Mouse (Mus musculus): Measurements from ENCODE around the gene Pglyrp1. TPM values are rescaled to one million over a fixed set of nuclear protein-coding genes. Genes with fewer than 3 reads are reported as not detected.
A peak's percentile ranks its signal among the peaks of the same experiment; 100 is the strongest.

The Pglyrp1 gene
- polyA plus RNA-seq, 1 experiment from 2014 or later: 20.9 TPM

DNA sequence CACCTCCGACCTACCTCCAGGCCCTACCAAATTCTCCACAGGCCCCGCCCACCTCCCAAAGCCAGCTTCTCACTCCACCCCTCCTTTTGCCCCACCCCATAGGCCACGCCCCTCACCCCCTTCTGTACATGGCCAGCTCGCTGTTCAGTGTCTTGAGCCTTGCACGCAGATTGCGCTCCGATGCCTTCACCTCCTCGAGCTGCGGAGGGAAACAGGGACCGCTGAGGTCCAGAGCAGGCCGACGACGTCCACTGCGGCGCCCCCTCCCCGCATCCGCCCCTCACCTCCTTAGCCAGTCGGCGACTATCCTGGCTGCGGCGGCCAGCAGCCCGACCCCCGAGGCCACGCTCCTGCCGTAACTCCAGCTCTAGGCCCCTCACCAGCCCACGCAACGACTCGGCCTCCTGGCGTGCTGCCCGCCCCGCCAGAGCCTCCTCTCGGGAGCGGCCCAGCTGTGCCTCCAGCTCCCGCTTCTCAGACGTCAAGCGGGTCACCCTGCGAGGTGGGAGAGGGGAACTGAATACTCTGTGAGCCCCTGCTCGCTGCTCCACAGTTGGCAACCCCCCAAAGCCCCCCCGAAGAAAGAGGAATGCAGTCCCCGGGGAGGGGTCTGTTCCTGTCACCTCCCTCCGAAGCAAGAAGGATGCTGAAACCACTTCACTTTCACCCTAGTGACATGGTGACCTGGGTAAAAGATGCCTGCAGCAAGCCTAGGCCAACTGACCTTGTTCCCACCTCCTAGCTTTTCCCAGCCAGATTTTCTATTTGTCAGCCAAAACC, 22.7 kb downstream of the Pglyrp1 start:
- H3K4me2 ChIP-seq (ENCODE audit: low read length): peak overlapping the region; percentile 77
- peaks cover 4% of the 10 kb centered on the region; the same call in 1 of the 2 replicates for H3K4me1 ChIP-seq (ENCODE audit: control insufficient read depth, insufficient read depth, low read length)
- peak overlapping the region; percentile 41 for H3K4me3 ChIP-seq (ENCODE audit: low read depth, low read length)
- ATAC-seq (peak; percentile 35), DNase-seq (ENCODE audit: low spot score) (peak; percentile 59)
- no peaks in the 10 kb centered on the region for H3K9me3 ChIP-seq (replicated peaks; ENCODE audit: control insufficient read depth, low read length)
- WGBS: under 1% methylated on average over 41 of the region's 41 CpGs
- H3K9ac ChIP-seq (ENCODE audit: low read length): peak overlapping the region; percentile 68
- H3K27me3 ChIP-seq (replicated peaks; ENCODE audit: control insufficient read depth, insufficient read depth, low read length): 0 out of 2 replicates have a peak, but pooled peaks cover 5% of the 10 kb centered on the region
- no peak overlapping the region for H3K27ac ChIP-seq (ENCODE audit: low read depth, low read length)
- 0 out of 2 replicates have a peak, but pooled peaks cover 9% of the 10 kb centered on the region for H3K36me3 ChIP-seq (ENCODE audit: control insufficient read depth, insufficient read depth, low read length)

DNA sequence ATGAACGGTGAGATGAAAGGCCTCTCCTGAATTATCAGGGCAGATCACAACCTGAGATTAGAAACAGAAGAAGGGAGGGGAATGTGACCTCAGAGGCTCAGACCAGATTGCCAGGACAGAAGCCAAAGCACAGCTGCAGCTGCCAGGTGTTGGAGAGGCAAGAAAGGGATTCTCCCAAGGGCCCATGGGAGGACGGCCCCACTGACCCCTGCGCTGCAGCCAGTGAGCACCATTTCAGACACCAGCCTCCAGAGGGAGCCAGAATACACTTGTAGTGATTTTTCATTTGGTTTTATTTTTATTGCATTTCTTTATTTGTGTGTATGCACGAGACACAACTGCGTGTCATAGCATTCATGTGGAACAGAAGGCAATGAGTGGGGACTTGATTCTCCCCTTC, 25.4 kb downstream of the Pglyrp1 start:
- no peak overlapping the region for H3K4me3 ChIP-seq (ENCODE audit: low read depth, low read length)
- no peak overlapping the region for H3K4me2 ChIP-seq (ENCODE audit: low read length)
- H3K27me3 ChIP-seq (replicated peaks; ENCODE audit: control insufficient read depth, insufficient read depth, low read length): 0 out of 2 replicates have a peak, but pooled peaks cover 5% of the 10 kb centered on the region
- peaks cover 4% of the 10 kb centered on the region; the same call in 1 of the 2 replicates for H3K4me1 ChIP-seq (ENCODE audit: control insufficient read depth, insufficient read depth, low read length)
- no peaks in the 10 kb centered on the region for H3K9me3 ChIP-seq (replicated peaks; ENCODE audit: control insufficient read depth, low read length)
- H3K9ac ChIP-seq (ENCODE audit: low read length): no peak overlapping the region
- peak; percentile 63 for DNase-seq (ENCODE audit: low spot score)
- 36% methylated on average over 5 of the region's 5 CpGs for WGBS
- H3K36me3 ChIP-seq (ENCODE audit: control insufficient read depth, insufficient read depth, low read length): peaks cover 25% of the 10 kb centered on the region; the same call in 1 of the 2 replicates
- H3K27ac ChIP-seq (ENCODE audit: low read depth, low read length): no peak overlapping the region
- no peak for ATAC-seq

GRCm38 (mm10) chr7:18900513-18900912, 29.4 kb downstream of the Pglyrp1 start:
- WGBS: 92% methylated on average over 2 of the region's 2 CpGs
- ATAC-seq (no peak), DNase-seq (ENCODE audit: low spot score) (no peak)
- H3K9ac ChIP-seq (ENCODE audit: low read length): no peak overlapping the region
- no peaks in the 10 kb centered on the region for H3K4me1 ChIP-seq (ENCODE audit: control insufficient read depth, insufficient read depth, low read length)
- H3K27ac ChIP-seq (ENCODE audit: low read depth, low read length): no peak overlapping the region
- H3K4me3 ChIP-seq (ENCODE audit: low read depth, low read length): no peak overlapping the region
- H3K36me3 ChIP-seq (ENCODE audit: control insufficient read depth, insufficient read depth, low read length): peaks cover 25% of the 10 kb centered on the region; the same call in 1 of the 2 replicates
- no peaks in the 10 kb centered on the region for H3K27me3 ChIP-seq (replicated peaks; ENCODE audit: control insufficient read depth, insufficient read depth, low read length)
- H3K4me2 ChIP-seq (ENCODE audit: low read length): no peak overlapping the region
- H3K9me3 ChIP-seq (replicated peaks; ENCODE audit: control insufficient read depth, low read length): no peaks in the 10 kb centered on the region

GRCm38 (mm10) chr7:18902486-18902885, 31.4 kb downstream of the Pglyrp1 start:
- Histone ChIP-seq H3K4me2 (ENCODE audit: low read length) (no peak overlapping the region), H3K27me3 (replicated peaks; ENCODE audit: control insufficient read depth, insufficient read depth, low read length) (no peaks in the 10 kb centered on the region), H3K36me3 (ENCODE audit: control insufficient read depth, insufficient read depth, low read length) (peaks cover 22% of the 10 kb centered on the region; the same call in 1 of the 2 replicates), H3K9ac (ENCODE audit: low read length) (no peak overlapping the region), H3K9me3 (replicated peaks; ENCODE audit: control insufficient read depth, low read length) (no peaks in the 10 kb centered on the region), H3K27ac (ENCODE audit: low read depth, low read length) (no peak overlapping the region), H3K4me1 (ENCODE audit: control insufficient read depth, insufficient read depth, low read length) (no peaks in the 10 kb centered on the region), H3K4me3 (ENCODE audit: low read depth, low read length) (no peak overlapping the region)
- WGBS: 68% methylated on average over 3 of the region's 3 CpGs
- ATAC-seq: no peak
- no peak for DNase-seq (ENCODE audit: low spot score)

DNA sequence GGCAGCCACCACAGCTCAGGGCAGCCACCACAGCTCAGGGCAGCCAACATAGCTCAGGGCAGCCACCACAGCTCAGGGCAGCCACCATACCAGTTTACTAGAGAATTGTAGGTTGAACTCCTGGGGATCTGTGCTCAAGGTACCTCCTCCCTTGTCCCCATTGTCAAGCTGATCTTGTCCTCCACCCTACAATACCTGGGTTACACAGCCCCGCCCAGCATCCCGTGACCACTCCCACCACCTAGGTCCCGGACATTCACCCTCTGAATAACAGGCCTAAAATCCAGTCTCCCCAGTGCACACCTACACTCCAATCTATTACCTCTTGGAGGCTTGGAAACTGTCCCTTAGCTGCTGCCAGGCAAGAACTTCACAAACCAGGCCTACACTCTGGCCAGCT, 33.8 kb downstream of the Pglyrp1 start:
- no peak overlapping the region for H3K27ac ChIP-seq (ENCODE audit: low read depth, low read length)
- H3K9me3 ChIP-seq (replicated peaks; ENCODE audit: control insufficient read depth, low read length): no peaks in the 10 kb centered on the region
- WGBS: 68% methylated on average over 3 of the region's 3 CpGs

GRCm38 (mm10) chr7:18909797-18910196, 38.7 kb downstream of the Pglyrp1 start:
- ATAC-seq: peak; percentile 10
- H3K36me3 ChIP-seq (ENCODE audit: control insufficient read depth, insufficient read depth, low read length): no peaks in the 10 kb centered on the region
- no peak overlapping the region for H3K27ac ChIP-seq (ENCODE audit: low read depth, low read length)

More for the DNA sequence above, 33.8 kb downstream of the Pglyrp1 start:
- Histone ChIP-seq H3K4me2 (ENCODE audit: low read length) (no peak overlapping the region), H3K4me1 (ENCODE audit: control insufficient read depth, insufficient read depth, low read length) (peaks cover 3% of the 10 kb centered on the region; the same call in 1 of the 2 replicates), H3K36me3 (ENCODE audit: control insufficient read depth, insufficient read depth, low read length) (peaks cover 9% of the 10 kb centered on the region; the same call in 1 of the 2 replicates), H3K27me3 (replicated peaks; ENCODE audit: control insufficient read depth, insufficient read depth, low read length) (no peaks in the 10 kb centered on the region), H3K9ac (ENCODE audit: low read length) (no peak overlapping the region), H3K4me3 (ENCODE audit: low read depth, low read length) (no peak overlapping the region)
- ATAC-seq (no peak), DNase-seq (ENCODE audit: low spot score) (no peak)

DNA sequence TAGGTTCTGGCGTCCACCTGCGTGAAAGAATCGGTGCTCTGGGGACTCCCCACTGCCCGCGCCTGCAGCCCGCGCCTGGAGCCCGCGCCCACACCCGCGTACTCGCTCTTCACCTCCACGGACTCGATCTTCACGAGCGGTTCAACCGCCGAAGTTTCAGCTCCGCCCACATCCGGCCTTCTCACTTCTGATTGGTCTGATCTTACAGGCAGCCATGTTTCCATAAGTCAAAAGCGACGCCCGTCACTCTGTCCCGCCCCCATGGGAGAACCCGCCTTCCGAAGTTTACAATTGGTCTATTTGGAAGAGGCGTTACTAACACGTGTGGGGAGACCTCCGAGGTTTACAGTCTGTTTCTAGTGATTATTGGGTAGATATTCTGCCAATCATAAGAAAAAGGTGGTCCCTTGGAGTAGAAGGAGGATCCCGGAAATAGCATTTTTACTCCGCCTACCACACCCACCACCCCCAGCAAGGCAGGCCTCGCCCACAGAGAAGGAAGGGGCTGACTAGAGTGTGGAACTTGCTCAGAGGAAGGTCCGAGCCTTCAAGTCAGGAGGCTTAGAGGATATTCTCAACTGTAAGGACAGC, 39.2 kb downstream of the Pglyrp1 start, which contains the start of gene Ccdc61:
Gene Ccdc61, minus strand, starts transcription at position 175 of the 591 bp plus-strand sequence.
- ATAC-seq (peak; percentile 100), DNase-seq (ENCODE audit: low spot score) (peak; percentile 100)
- H3K4me2 ChIP-seq (ENCODE audit: low read length): peak within 1 kb of the TSS; percentile 71
- peak within 1 kb of the TSS; percentile 65 for H3K9ac ChIP-seq (ENCODE audit: low read length)
- no peaks in the 10 kb centered on the region for H3K36me3 ChIP-seq (ENCODE audit: control insufficient read depth, insufficient read depth, low read length)
- no peaks in the 10 kb centered on the region for H3K27me3 ChIP-seq (replicated peaks; ENCODE audit: control insufficient read depth, insufficient read depth, low read length)
- no peak within 1 kb of the TSS for H3K27ac ChIP-seq (ENCODE audit: low read depth, low read length)
- peak within 1 kb of the TSS; percentile 74 for H3K4me3 ChIP-seq (ENCODE audit: low read depth, low read length)
- WGBS: under 1% methylated on average over 33 of the region's 33 CpGs
- H3K4me1 ChIP-seq (ENCODE audit: control insufficient read depth, insufficient read depth, low read length): peaks cover 7% of the 10 kb centered on the region
- H3K9me3 ChIP-seq (replicated peaks; ENCODE audit: control insufficient read depth, low read length): no peaks in the 10 kb centered on the region

More at GRCm38 (mm10) chr7:18909797-18910196, 38.7 kb downstream of the Pglyrp1 start:
- Histone ChIP-seq H3K9me3 (replicated peaks; ENCODE audit: control insufficient read depth, low read length) (no peaks in the 10 kb centered on the region), H3K4me2 (ENCODE audit: low read length) (peak overlapping the region; percentile 71), H3K9ac (ENCODE audit: low read length) (peak overlapping the region; percentile 65), H3K4me3 (ENCODE audit: low read depth, low read length) (peak overlapping the region; percentile 74), H3K27me3 (replicated peaks; ENCODE audit: control insufficient read depth, insufficient read depth, low read length) (no peaks in the 10 kb centered on the region), H3K4me1 (ENCODE audit: control insufficient read depth, insufficient read depth, low read length) (peaks cover 7% of the 10 kb centered on the region)
- WGBS: 6% methylated on average over 17 of the region's 17 CpGs
- no peak for DNase-seq (ENCODE audit: low spot score)

- Histone ChIP-seq H3K4me2 (ENCODE audit: low read length) (no peak overlapping the region), H3K27ac (ENCODE audit: low read depth, low read length) (no peak overlapping the region), H3K9me3 (replicated peaks; ENCODE audit: control insufficient read depth, low read length) (no peaks in the 10 kb centered on the region), H3K4me3 (ENCODE audit: low read depth, low read length) (no peak overlapping the region), H3K36me3 (ENCODE audit: control insufficient read depth, insufficient read depth, low read length) (no peaks in the 10 kb centered on the region), H3K27me3 (replicated peaks; ENCODE audit: control insufficient read depth, insufficient read depth, low read length) (no peaks in the 10 kb centered on the region), H3K9ac (ENCODE audit: low read length) (no peak overlapping the region), H3K4me1 (ENCODE audit: control insufficient read depth, insufficient read depth, low read length) (peaks cover 5% of the 10 kb centered on the region; the same call in 1 of the 2 replicates)
- no peak for DNase-seq (ENCODE audit: low spot score)
- ATAC-seq: no peak
- WGBS: 65% methylated on average over 4 of the region's 4 CpGs
These were observed 45.1 kb downstream of the Pglyrp1 start for GRCm38 (mm10) chr7:18916254-18916653.
